In the genomic region with DNA sequence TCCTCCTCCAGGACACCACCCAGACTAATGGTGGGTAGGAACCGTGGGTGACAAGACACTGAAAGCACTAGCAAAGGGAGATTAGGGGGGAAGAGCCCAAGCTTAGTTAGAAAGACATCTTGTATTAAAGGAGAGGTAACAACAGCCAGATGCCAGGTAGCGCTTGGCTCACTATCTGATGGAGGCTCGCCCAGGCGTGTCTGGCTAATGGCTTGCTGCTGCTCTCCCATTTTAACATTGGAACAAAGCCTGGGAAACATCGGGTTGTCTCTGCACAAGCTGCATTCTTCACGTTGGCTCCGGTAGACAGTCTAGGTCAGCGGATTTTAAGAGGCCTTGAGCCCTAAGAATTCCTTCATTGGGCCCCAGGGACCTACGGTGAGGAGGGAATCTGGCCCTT, we compare ENCODE assay signal across 24 mouse cellular contexts. TPM values are rescaled to one million over a fixed set of nuclear protein-coding genes. Genes with fewer than 3 reads are reported as not detected.
DNase-seq lines count a peak whose midpoint lies in the region; ATAC-seq and TF ChIP-seq lines count a peak whose summit lies in the region.
"Had no signal": no experiment of that assay in that cellular context is flagged by ENCODE, and none has a peak within 500 bp of the region (broad histone marks: within the 10 kb centered on the region; RNA-seq: fewer than 3 reads in every experiment).

No protein-coding gene starts in this region.

- no peak overlapping the region for H3K4me3 ChIP-seq in hindbrain, embryonic 16.5 days (ENCODE audit: low read length)
- H3K4me3 ChIP-seq in hindbrain, embryonic 13.5 days = no peak overlapping the region
- no peak overlapping the region for H3K4me3 ChIP-seq in neural tube, embryonic 13.5 days
- no peak overlapping the region for H3K4me3 ChIP-seq in limb, embryonic 14.5 days (replicated peaks; ENCODE audit: low read length)
- H3K4me3 ChIP-seq: embryonic facial prominence, embryonic 12.5 days; erythroblast, embryonic 14.5 days; forebrain, embryonic 12.5 days; heart, adult 2 months; heart, embryonic 13.5 days; liver, embryonic 12.5 days; midbrain, embryonic 12.5 days had no signal

- H3K27me3 ChIP-seq in hindbrain, embryonic 16.5 days (replicated peaks; ENCODE audit: control insufficient read depth, insufficient read depth, low read length) = no peaks in the 10 kb centered on the region
- no peaks in the 10 kb centered on the region for H3K27me3 ChIP-seq in hindbrain, embryonic 13.5 days
- H3K27me3 ChIP-seq in neural tube, embryonic 13.5 days = no peaks in the 10 kb centered on the region
- H3K27me3 ChIP-seq in limb, embryonic 14.5 days (ENCODE audit: control insufficient read depth, insufficient read depth, low read length) = no peaks in the 10 kb centered on the region
- H3K27me3 ChIP-seq: CH12.LX; embryonic facial prominence, embryonic 12.5 days; forebrain, embryonic 12.5 days; heart, embryonic 13.5 days; liver, embryonic 12.5 days; midbrain, embryonic 12.5 days had no signal

- peak; percentile 35 to 65 for DNase-seq in cerebellum, postnatal 14 days
- DNase-seq in cerebellum, adult 11 months = no peak
- DNase-seq in neural tube, embryonic 10.5 days (ENCODE audit: extremely low spot score, low spot score) = no peak
- peak; percentile 18 for DNase-seq in limb, embryonic 14.5 days (ENCODE audit: low spot score)
- no peak for DNase-seq in lung, postnatal 4 days
- DNase-seq: adrenal gland, adult 8-10 months; cerebellum, adult 9-10 months; kidney, adult 18-20 months; lung, adult 18-20 months; lung, postnatal 10 days; thymus, postnatal 14 days had no signal

- TF ChIP-seq POLR2A in limb, embryonic 14.5 days (IDR thresholded peaks at IDR 0.05; ENCODE audit: borderline replicate concordance, extremely low read depth, insufficient read depth, insufficient read length) = no peak

- no peak overlapping the region for H3K9ac ChIP-seq in hindbrain, embryonic 16.5 days (ENCODE audit: low read depth, low read length)
- H3K9ac ChIP-seq in hindbrain, embryonic 13.5 days = no peak overlapping the region
- H3K9ac ChIP-seq in neural tube, embryonic 13.5 days = no peak overlapping the region
- no peak overlapping the region for H3K9ac ChIP-seq in limb, embryonic 14.5 days (ENCODE audit: low read depth, low read length, severe bottlenecking)
- H3K9ac ChIP-seq: embryonic facial prominence, embryonic 12.5 days; forebrain, embryonic 12.5 days; heart, embryonic 13.5 days; liver, embryonic 12.5 days; midbrain, embryonic 12.5 days had no signal

- H3K36me3 ChIP-seq in hindbrain, embryonic 16.5 days (ENCODE audit: control insufficient read depth, insufficient read depth, low read length) = no peaks in the 10 kb centered on the region
- no peaks in the 10 kb centered on the region for H3K36me3 ChIP-seq in hindbrain, embryonic 13.5 days
- no peaks in the 10 kb centered on the region for H3K36me3 ChIP-seq in neural tube, embryonic 13.5 days
- H3K36me3 ChIP-seq in limb, embryonic 14.5 days (ENCODE audit: control insufficient read depth, insufficient read depth, low read length) = no peaks in the 10 kb centered on the region
- H3K36me3 ChIP-seq: embryonic facial prominence, embryonic 12.5 days; forebrain, embryonic 12.5 days; G1E; heart, embryonic 13.5 days; liver, embryonic 12.5 days; midbrain, embryonic 12.5 days had no signal

- WGBS in hindbrain, embryonic 16.5 days = 62% methylated on average over 9 of the region's 9 CpGs
- 76% methylated on average over 9 of the region's 9 CpGs for WGBS in hindbrain, embryonic 13.5 days
- WGBS in neural tube, embryonic 13.5 days = 80% methylated on average over 9 of the region's 9 CpGs
- 52% methylated on average over 9 of the region's 9 CpGs for WGBS in limb, embryonic 14.5 days

- H3K9me3 ChIP-seq in hindbrain, embryonic 16.5 days (ENCODE audit: control insufficient read depth, low read length) = no peaks in the 10 kb centered on the region
- no peaks in the 10 kb centered on the region for H3K9me3 ChIP-seq in hindbrain, embryonic 13.5 days
- H3K9me3 ChIP-seq in neural tube, embryonic 13.5 days = no peaks in the 10 kb centered on the region
- H3K9me3 ChIP-seq in limb, embryonic 14.5 days (ENCODE audit: control insufficient read depth, low read length) = no peaks in the 10 kb centered on the region
- H3K9me3 ChIP-seq: embryonic facial prominence, embryonic 12.5 days; forebrain, embryonic 12.5 days; heart, embryonic 13.5 days; liver, embryonic 12.5 days; midbrain, embryonic 12.5 days had no signal

- no peak overlapping the region for H3K4me2 ChIP-seq in hindbrain, embryonic 16.5 days (ENCODE audit: low read length)
- H3K4me2 ChIP-seq in hindbrain, embryonic 13.5 days = no peak overlapping the region
- H3K4me2 ChIP-seq in neural tube, embryonic 13.5 days = no peak overlapping the region
- no peak overlapping the region for H3K4me2 ChIP-seq in limb, embryonic 14.5 days (replicated peaks; ENCODE audit: low read depth, low read length, severe bottlenecking)
- H3K4me2 ChIP-seq: embryonic facial prominence, embryonic 12.5 days; forebrain, embryonic 12.5 days; heart, embryonic 13.5 days; liver, embryonic 12.5 days; midbrain, embryonic 12.5 days had no signal

- no peak overlapping the region for H3K27ac ChIP-seq in hindbrain, embryonic 16.5 days (ENCODE audit: low read depth, low read length)
- H3K27ac ChIP-seq in hindbrain, embryonic 13.5 days = no peak overlapping the region
- H3K27ac ChIP-seq in neural tube, embryonic 13.5 days (replicated peaks) = peak overlapping the region; percentile 11; the same call in 1 of the 2 replicates
- H3K27ac ChIP-seq in limb, embryonic 14.5 days (replicated peaks; ENCODE audit: low read depth, low read length) = no peak overlapping the region
- H3K27ac ChIP-seq: embryonic facial prominence, embryonic 12.5 days; forebrain, embryonic 12.5 days; heart, adult 2 months; heart, embryonic 13.5 days; kidney, postnatal 0 days; liver, embryonic 12.5 days; midbrain, embryonic 12.5 days had no signal

- peak; percentile 30; the same call in 1 of the 2 replicates for ATAC-seq in hindbrain, embryonic 16.5 days
- ATAC-seq in hindbrain, embryonic 13.5 days (ENCODE audit: low FRiP score) = no peak
- ATAC-seq in neural tube, embryonic 13.5 days (ENCODE audit: low read depth) = no peak; the same call in 1 of the 2 replicates
- ATAC-seq in limb, embryonic 14.5 days (ENCODE audit: low FRiP score, low read depth) = peak; percentile 50; the same call in 1 of the 2 replicates
- ATAC-seq: liver, embryonic 12.5 days had no signal

- H3K4me1 ChIP-seq in hindbrain, embryonic 16.5 days (ENCODE audit: control insufficient read depth, insufficient read depth, low read depth, low read length) = no peaks in the 10 kb centered on the region; the same call in 1 of the 2 replicates
- H3K4me1 ChIP-seq in hindbrain, embryonic 13.5 days (replicated peaks) = no peaks in the 10 kb centered on the region
- no peaks in the 10 kb centered on the region for H3K4me1 ChIP-seq in neural tube, embryonic 13.5 days (replicated peaks)
- H3K4me1 ChIP-seq in limb, embryonic 14.5 days (ENCODE audit: control insufficient read depth, insufficient read depth, low read length) = peaks cover 9% of the 10 kb centered on the region
- H3K4me1 ChIP-seq: embryonic facial prominence, embryonic 12.5 days; forebrain, embryonic 12.5 days; heart, embryonic 13.5 days; liver, embryonic 12.5 days; midbrain, embryonic 12.5 days had no signal

RNA-seq across cellular contexts. Expression of gene Maml3, which starts 10.5 kb away (rescaled TPM):
- 5.2 and 6.2 TPM in 2 replicates for polyA plus RNA-seq in hindbrain, embryonic 16.5 days (2015; fragmentation: Nextera tagmentation; extraction: Ambion mirVana)
- 8.2 TPM in 2 replicates for polyA plus RNA-seq in hindbrain, embryonic 13.5 days (2015; fragmentation: Nextera tagmentation; extraction: Ambion mirVana)
- 8.5 and 8.6 TPM in 2 replicates for polyA plus RNA-seq in neural tube, embryonic 13.5 days (2015; fragmentation: Nextera tagmentation; extraction: Ambion mirVana)
- 5.4 and 6.1 TPM in 2 replicates for polyA plus RNA-seq in limb, embryonic 14.5 days (2012; rRNA removed)
- 5.6 and 6.7 TPM in 2 replicates for polyA plus RNA-seq in limb, embryonic 14.5 days (2014; fragmentation: Nextera tagmentation; extraction: Ambion mirVana)

Comparison
In these comparisons a context has a peak if more than half of its experiments do, and no peak if none do; other contexts are left out.
1. DNase-seq: peak in cerebellum, postnatal 14 days (2 of 2) and limb, embryonic 14.5 days (single experiment); none in cerebellum, adult 11 months (single experiment), neural tube, embryonic 10.5 days (single experiment) and lung, postnatal 4 days (0 of 2).
2. ATAC-seq: peak in hindbrain, embryonic 16.5 days (single experiment) and limb, embryonic 14.5 days (single experiment); none in hindbrain, embryonic 13.5 days (single experiment) and neural tube, embryonic 13.5 days (single experiment).